Mouse (Mus musculus): ENCODE data around the gene Uroc1.

DNA sequence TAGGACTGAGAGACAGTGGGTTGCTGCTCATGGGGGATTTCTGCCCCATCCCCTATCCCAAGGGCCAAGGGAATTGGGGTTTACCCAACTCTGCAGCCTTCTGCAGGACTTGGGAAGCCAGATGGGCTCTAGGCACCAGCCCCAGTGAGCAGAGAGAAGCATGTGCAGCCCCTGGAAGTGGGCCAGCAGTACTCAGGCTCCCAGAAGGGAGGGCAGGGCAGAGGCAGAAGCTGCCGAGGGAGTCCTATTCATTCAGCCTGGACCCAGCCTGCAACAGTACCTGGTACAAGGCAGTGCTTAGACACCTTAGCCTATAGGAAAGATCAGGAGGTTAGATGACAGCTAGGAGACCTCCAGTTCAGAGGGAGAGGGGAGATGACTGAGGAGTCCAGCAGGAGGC is 3.1 kb upstream of the Uroc1 start:
- TF ChIP-seq POLR2A (IDR thresholded peaks at IDR 0.05; ENCODE audit: extremely low read depth, insufficient read depth, low read length) (no peak), CTCF (IDR thresholded peaks at IDR 0.05; ENCODE audit: extremely low read depth, insufficient read depth, low read length) (no peak)

Data from cortical plate, adult 2 months (tissue).